Mouse (Mus musculus) kidney, embryonic 14.5 days (tissue): ENCODE results near the gene Saal1. TPM values are rescaled to one million over a fixed set of nuclear protein-coding genes. Genes with fewer than 3 reads are reported as not detected.
"Not testable (repeated sequence)": the region's sequence is repeated elsewhere in the genome, so short reads cannot be mapped to it uniquely, and the experiment has no call there.

Source experiments
- ATAC-seq: fragments of 200-750 bp; cut with Nextera tagmentation; 2 replicates; pipeline ENCODE4 v1.8.0; 2017; ENCODE audit warnings: moderate number of reproducible peaks, mild to moderate bottlenecking, moderate TSS enrichment, moderate library complexity; ENCODE audit not compliant: low FRiP score, low TSS enrichment
- H3K27ac ChIP-seq: fragments of 300-500 bp; sonication (generic); 2 replicates; pipeline ENCODE4 v1.5.1; 2014; ENCODE audit warnings: low read depth, mild to moderate bottlenecking, low read length, moderate library complexity, mixed read lengths
- H3K27me3 ChIP-seq: fragments of 300-500 bp; sonication (generic); 2 replicates; pipeline ENCODE4 v1.6.1; 2014; ENCODE audit warnings: mild to moderate bottlenecking, low read length; ENCODE audit not compliant: control insufficient read depth, insufficient read depth
- H3K36me3 ChIP-seq: fragments of 300-500 bp; sonication (generic); 2 replicates; pipeline ENCODE4 v1.6.1; 2014; ENCODE audit warnings: low read length, mixed read lengths; ENCODE audit not compliant: control insufficient read depth, insufficient read depth
- H3K4me1 ChIP-seq: fragments of 300-500 bp; sonication (generic); 2 replicates; pipeline ENCODE4 v1.6.1; 2014; ENCODE audit warnings: low read length, mixed read lengths; ENCODE audit not compliant: control insufficient read depth, insufficient read depth
- H3K4me2 ChIP-seq: fragments of 300-500 bp; sonication (generic); replicated peaks from 2 replicates; pipeline ENCODE4 v1.6.1; 2014; ENCODE audit warnings: low read depth, mild to moderate bottlenecking, low read length
- H3K4me3 ChIP-seq: fragments of 300-500 bp; sonication (generic); 2 replicates; pipeline ENCODE4 v1.5.1; 2014; ENCODE audit warnings: mild to moderate bottlenecking, low read length
- H3K9ac ChIP-seq: fragments of 300-500 bp; sonication (generic); 2 replicates; pipeline ENCODE4 v1.6.1; 2014; ENCODE audit warnings: low read depth, mild to moderate bottlenecking, low read length, moderate library complexity
- H3K9me3 ChIP-seq: fragments of 300-500 bp; sonication (generic); 2 replicates; pipeline ENCODE4 v1.6.1; 2016; ENCODE audit warnings: low read length; ENCODE audit not compliant: control insufficient read depth
- WGBS: fragments of 180-500 bp; shearing (Covaris S2); extraction: QIAGEN DNeasy Blood & Tissue Kit; methylation state at CpG from one replicate; pipeline ENCODE4 v1.1.7; 2014; 5-methylcytosine and 5-hydroxymethylcytosine counted together
- polyA plus RNA-seq: library from polyadenylated mRNA; unstranded; fragments of >200 nt; fragmentation: Nextera tagmentation; extraction: Ambion mirVana; gene quantifications from 2 replicates; pipeline ENCODE4 v1.2.1, GENCODE M21; 2014

Saal1 gene
- polyA plus RNA-seq, 1 experiment from 2014 or later, result 37.9 TPM

GRCm38 (mm10) chr7:46676808-46677360 is 33.6 kb downstream of the Saal1 start:
- no peak overlapping the region for H3K9ac ChIP-seq
- WGBS, result 39% methylated on average over 5 of the region's 5 CpGs

GRCm38 (mm10) chr7:46675886-46676285 is 34.6 kb downstream of the Saal1 start:
- 83% methylated on average over 8 of the region's 8 CpGs for WGBS
- no peaks in the 10 kb centered on the region for H3K36me3 ChIP-seq
- H3K27ac ChIP-seq, result no peak overlapping the region
- H3K4me1 ChIP-seq, result peaks cover 6% of the 10 kb centered on the region
- H3K4me3 ChIP-seq, result no peak overlapping the region
- H3K4me2 ChIP-seq, result no peak overlapping the region
- no peak for ATAC-seq
- no peaks in the 10 kb centered on the region for H3K9me3 ChIP-seq
- H3K27me3 ChIP-seq, result no peaks in the 10 kb centered on the region
- H3K9ac ChIP-seq, result no peak overlapping the region

More at GRCm38 (mm10) chr7:46676808-46677360, 33.6 kb downstream of the Saal1 start:
- H3K27ac ChIP-seq, result no peak overlapping the region
- no peak overlapping the region for H3K4me3 ChIP-seq
- no peak overlapping the region for H3K4me2 ChIP-seq
- no peaks in the 10 kb centered on the region for H3K9me3 ChIP-seq
- no peaks in the 10 kb centered on the region for H3K27me3 ChIP-seq
- 0 out of 2 replicates have a peak, but pooled peaks have one; percentile 48 for ATAC-seq
- H3K36me3 ChIP-seq, result no peaks in the 10 kb centered on the region
- peaks cover 6% of the 10 kb centered on the region for H3K4me1 ChIP-seq

- no peaks in the 10 kb centered on the region for H3K36me3 ChIP-seq
- no peak overlapping the region for H3K27ac ChIP-seq
- no peak overlapping the region for H3K4me2 ChIP-seq
Observed at GRCm38 (mm10) chr7:46675061-46675460, 35.4 kb downstream of the Saal1 start.

GRCm38 (mm10) chr7:46672160-46672672 is 38.3 kb downstream of the Saal1 start, which contains the start of gene Tph1:
TSS of gene Tph1 (minus strand) at chr7:46672537.
- H3K27ac ChIP-seq, result no peak within 1 kb of the TSS
- ATAC-seq, result peak; percentile 56; the same call in 1 of the 2 replicates
- WGBS, result 26% methylated on average over 10 of the region's 10 CpGs

More at GRCm38 (mm10) chr7:46675061-46675460, 35.4 kb downstream of the Saal1 start:
- no peaks in the 10 kb centered on the region for H3K27me3 ChIP-seq
- H3K9me3 ChIP-seq, result no peaks in the 10 kb centered on the region
- 92% methylated on average over 7 of the region's 7 CpGs for WGBS
- peaks cover 6% of the 10 kb centered on the region for H3K4me1 ChIP-seq
- H3K9ac ChIP-seq, result no peak overlapping the region
- no peak overlapping the region for H3K4me3 ChIP-seq
- ATAC-seq, result no peak

GRCm38 (mm10) chr7:46667256-46667655 is 43.2 kb downstream of the Saal1 start:
- Histone ChIP-seq H3K4me2 (peak overlapping the region; percentile 18; the same call in 1 of the 2 replicates), H3K4me3 (no peak overlapping the region), H3K4me1 (peaks cover 4% of the 10 kb centered on the region), H3K27me3 (peaks cover 11% of the 10 kb centered on the region; the same call in 1 of the 2 replicates), H3K27ac (no peak overlapping the region), H3K36me3 (no peaks in the 10 kb centered on the region), H3K9ac (no peak overlapping the region), H3K9me3 (no peaks in the 10 kb centered on the region)
- peak; percentile 48; the same call in 1 of the 2 replicates for ATAC-seq
- 1% methylated on average over 21 of the region's 21 CpGs for WGBS

More at GRCm38 (mm10) chr7:46672160-46672672, 38.3 kb downstream of the Saal1 start, which contains the start of gene Tph1:
- Histone ChIP-seq H3K4me3 (no peak within 1 kb of the TSS), H3K4me1 (peaks cover 6% of the 10 kb centered on the region), H3K9me3 (no peaks in the 10 kb centered on the region), H3K9ac (no peak within 1 kb of the TSS), H3K36me3 (no peaks in the 10 kb centered on the region), H3K4me2 (no peak within 1 kb of the TSS), H3K27me3 (no peaks in the 10 kb centered on the region)

- Histone ChIP-seq H3K27ac (no peak overlapping the region), H3K27me3 (peaks cover 11% of the 10 kb centered on the region; the same call in 1 of the 2 replicates), H3K9me3 (no peaks in the 10 kb centered on the region), H3K4me1 (no peaks in the 10 kb centered on the region), H3K9ac (no peak overlapping the region), H3K36me3 (no peaks in the 10 kb centered on the region), H3K4me3 (no peak overlapping the region), H3K4me2 (no peak overlapping the region)
- no peak; the same call in 1 of the 2 replicates for ATAC-seq
- WGBS, result 27% methylated on average over 9 of the region's 9 CpGs
Observed at GRCm38 (mm10) chr7:46665236-46665635, 45.2 kb downstream of the Saal1 start.

GRCm38 (mm10) chr7:46661591-46662090 is 48.8 kb downstream of the Saal1 start:
- H3K4me2 ChIP-seq, result no peak overlapping the region
- H3K9me3 ChIP-seq, result no peaks in the 10 kb centered on the region
- H3K27me3 ChIP-seq, result peaks cover 11% of the 10 kb centered on the region; the same call in 1 of the 2 replicates
- no peak overlapping the region for H3K27ac ChIP-seq
- ATAC-seq, result no peak
- no peaks in the 10 kb centered on the region for H3K4me1 ChIP-seq
- H3K9ac ChIP-seq, result no peak overlapping the region
- WGBS, result 54% methylated on average over 18 of the region's 18 CpGs
- no peak overlapping the region for H3K4me3 ChIP-seq
- H3K36me3 ChIP-seq, result no peaks in the 10 kb centered on the region

GRCm38 (mm10) chr7:46652279-46652678 is 58.2 kb downstream of the Saal1 start:
- H3K4me3 ChIP-seq, result no peak overlapping the region
- no peak overlapping the region for H3K27ac ChIP-seq
- H3K9ac ChIP-seq, result no peak overlapping the region
- 59% methylated on average over 2 of the region's 2 CpGs for WGBS
- ATAC-seq, result no peak
- no peaks in the 10 kb centered on the region for H3K4me1 ChIP-seq
- H3K27me3 ChIP-seq, result no peaks in the 10 kb centered on the region
- no peaks in the 10 kb centered on the region for H3K9me3 ChIP-seq
- H3K4me2 ChIP-seq, result no peak overlapping the region
- no peaks in the 10 kb centered on the region for H3K36me3 ChIP-seq

- WGBS, result 52% methylated on average over 5 of the region's 5 CpGs
- not testable (repeated sequence) for H3K9me3 ChIP-seq, ATAC-seq, H3K36me3 ChIP-seq, H3K27me3 ChIP-seq, H3K4me3 ChIP-seq, H3K27ac ChIP-seq, H3K4me1 ChIP-seq, H3K4me2 ChIP-seq, H3K9ac ChIP-seq
Observed at GRCm38 (mm10) chr7:46650231-46650630, 60.2 kb downstream of the Saal1 start.
